Comparison of ENCODE assay signal across 27 mouse cellular contexts in genomic region chr11:89017514-89018182, GRCm38 (mm10). TPM values are rescaled to one million over a fixed set of nuclear protein-coding genes. Genes with fewer than 3 reads are reported as not detected.
DNase-seq lines count a peak whose midpoint lies in the region; ATAC-seq and TF ChIP-seq lines count a peak whose summit lies in the region.
"Had no signal": no experiment of that assay in that cellular context is flagged by ENCODE, and none has a peak within 500 bp of the region (broad histone marks: within the 10 kb centered on the region; RNA-seq: fewer than 3 reads in every experiment).

No protein-coding gene starts in this region.

- H3K27me3 ChIP-seq in midbrain, embryonic 11.5 days (ENCODE audit: control insufficient read depth, insufficient read depth, low read length), result no peaks in the 10 kb centered on the region
- H3K27me3 ChIP-seq in midbrain, embryonic 16.5 days (ENCODE audit: control insufficient read depth, insufficient read depth, low read depth, low read length), result no peaks in the 10 kb centered on the region
- H3K27me3 ChIP-seq in liver, embryonic 14.5 days (ENCODE audit: control insufficient read depth, insufficient read depth, low read length), result no peaks in the 10 kb centered on the region
- H3K27me3 ChIP-seq in lung, postnatal 0 days (replicated peaks; ENCODE audit: insufficient read depth, low read length), result no peaks in the 10 kb centered on the region
- H3K27me3 ChIP-seq: embryonic facial prominence, embryonic 15.5 days; forebrain, embryonic 12.5 days; heart, embryonic 13.5 days; intestine, embryonic 15.5 days; limb, embryonic 13.5 days; lung, embryonic 15.5 days; midbrain, embryonic 15.5 days; neural tube, embryonic 15.5 days had no signal

- no peak overlapping the region for H3K4me3 ChIP-seq in midbrain, embryonic 11.5 days (ENCODE audit: low read depth, low read length)
- no peak overlapping the region for H3K4me3 ChIP-seq in midbrain, embryonic 16.5 days (ENCODE audit: low read depth, low read length)
- peak overlapping the region in 1 of 2 experiments; percentile 3; a peak in 1 of 4 replicates for H3K4me3 ChIP-seq in liver, embryonic 14.5 days (ENCODE audit: insufficient read depth in 1 of 2, low read depth in 2 of 2, low read length in 2 of 2)
- no peak overlapping the region for H3K4me3 ChIP-seq in lung, postnatal 0 days (ENCODE audit: low read depth, low read length)
- H3K4me3 ChIP-seq: embryonic facial prominence, embryonic 15.5 days; forebrain, embryonic 12.5 days; heart, embryonic 13.5 days; intestine, embryonic 15.5 days; limb, embryonic 13.5 days; lung, embryonic 15.5 days; midbrain, embryonic 15.5 days; neural tube, embryonic 15.5 days had no signal

- peak; percentile 0 for DNase-seq in midbrain, embryonic 11.5 days (ENCODE audit: low spot score, missing footprints)
- DNase-seq in liver, embryonic 14.5 days (ENCODE audit: low read depth in 3 of 3, low spot score in 3 of 3), result peak; percentile 69 to 75 (median 71)
- no peak for DNase-seq in lung, postnatal 0 days (ENCODE audit: low spot score)
- DNase-seq in urinary bladder, adult 2 months (ENCODE audit: low spot score), result no peak
- no peak for DNase-seq in layer of hippocampus, adult 8-10 months (ENCODE audit: low spot score in 2 of 2)
- DNase-seq: cerebellum, postnatal 25 days; gastrocnemius, postnatal 10 days; heart, adult 11 months; kidney, postnatal 4 days; spleen, adult 18-20 months had no signal

- TF ChIP-seq CTCF in liver, embryonic 14.5 days (IDR thresholded peaks at IDR 0.05; ENCODE audit: low read depth), result no peak
- no peak for TF ChIP-seq CTCF in lung, postnatal 0 days (IDR thresholded peaks at IDR 0.05)

- H3K9ac ChIP-seq in midbrain, embryonic 11.5 days (ENCODE audit: low read length), result no peak overlapping the region
- no peak overlapping the region for H3K9ac ChIP-seq in midbrain, embryonic 16.5 days (ENCODE audit: low read depth, low read length)
- peak overlapping the region; percentile 34 for H3K9ac ChIP-seq in liver, embryonic 14.5 days (replicated peaks)
- no peak overlapping the region for H3K9ac ChIP-seq in lung, postnatal 0 days (replicated peaks; ENCODE audit: low read depth)
- H3K9ac ChIP-seq: embryonic facial prominence, embryonic 15.5 days; forebrain, embryonic 12.5 days; heart, embryonic 13.5 days; hindbrain, embryonic 14.5 days; intestine, embryonic 15.5 days; limb, embryonic 13.5 days; lung, embryonic 15.5 days; midbrain, embryonic 15.5 days; neural tube, embryonic 15.5 days had no signal

- no peak overlapping the region for H3K4me2 ChIP-seq in midbrain, embryonic 11.5 days
- no peak overlapping the region for H3K4me2 ChIP-seq in midbrain, embryonic 16.5 days (ENCODE audit: low read length)
- peak overlapping the region; percentile 57 for H3K4me2 ChIP-seq in liver, embryonic 14.5 days (ENCODE audit: low read depth)
- H3K4me2 ChIP-seq in lung, postnatal 0 days (replicated peaks; ENCODE audit: low read depth, low read length), result no peak overlapping the region
- H3K4me2 ChIP-seq: embryonic facial prominence, embryonic 15.5 days; forebrain, embryonic 12.5 days; heart, embryonic 13.5 days; hindbrain, embryonic 14.5 days; intestine, embryonic 15.5 days; limb, embryonic 13.5 days; lung, embryonic 15.5 days; midbrain, embryonic 15.5 days; neural tube, embryonic 15.5 days had no signal

- no peak for ATAC-seq in midbrain, embryonic 11.5 days (ENCODE audit: low FRiP score)
- ATAC-seq in midbrain, embryonic 16.5 days, result no peak
- peak; percentile 91 for ATAC-seq in erythroblast, adult 5-6 weeks (replicated peaks; ENCODE audit: low FRiP score, poor library complexity, severe bottlenecking)
- ATAC-seq in liver, embryonic 14.5 days (ENCODE audit: insufficient read depth), result peak; percentile 91
- ATAC-seq in lung, postnatal 0 days, result no peak
- ATAC-seq: intestine, embryonic 15.5 days; midbrain, embryonic 15.5 days had no signal

- no peak overlapping the region for H3K27ac ChIP-seq in midbrain, embryonic 11.5 days (ENCODE audit: low read depth, low read length)
- no peak overlapping the region for H3K27ac ChIP-seq in midbrain, embryonic 16.5 days (ENCODE audit: low read length)
- peak overlapping the region; percentile 43 for H3K27ac ChIP-seq in liver, embryonic 14.5 days
- no peak overlapping the region for H3K27ac ChIP-seq in lung, postnatal 0 days (ENCODE audit: low read length)
- H3K27ac ChIP-seq: embryonic facial prominence, embryonic 15.5 days; forebrain, embryonic 12.5 days; heart, embryonic 13.5 days; hindbrain, embryonic 14.5 days; intestine, embryonic 15.5 days; limb, embryonic 13.5 days; lung, embryonic 15.5 days; midbrain, embryonic 15.5 days; neural tube, embryonic 15.5 days had no signal

- H3K4me1 ChIP-seq in midbrain, embryonic 11.5 days (ENCODE audit: control insufficient read depth, insufficient read depth, low read length), result no peaks in the 10 kb centered on the region
- H3K4me1 ChIP-seq in midbrain, embryonic 16.5 days (ENCODE audit: control insufficient read depth, insufficient read depth, low read length), result no peaks in the 10 kb centered on the region
- H3K4me1 ChIP-seq in liver, embryonic 14.5 days (replicated peaks; ENCODE audit: control insufficient read depth in 2 of 2, insufficient read depth in 2 of 2, low read length in 1 of 2), result peaks cover 40 to 51% of the 10 kb centered on the region in 2 experiments
- no peaks in the 10 kb centered on the region; the same call in 1 of the 2 replicates for H3K4me1 ChIP-seq in lung, postnatal 0 days (ENCODE audit: insufficient read depth, low read depth, low read length)
- H3K4me1 ChIP-seq: embryonic facial prominence, embryonic 15.5 days; forebrain, embryonic 12.5 days; limb, embryonic 13.5 days; lung, embryonic 15.5 days; midbrain, embryonic 15.5 days; neural tube, embryonic 15.5 days had no signal

- WGBS in midbrain, embryonic 11.5 days, result 91% methylated on average over 9 of the region's 9 CpGs
- 91% methylated on average over 9 of the region's 9 CpGs for WGBS in midbrain, embryonic 16.5 days
- 28% methylated on average over 9 of the region's 9 CpGs for WGBS in liver, embryonic 14.5 days (ENCODE audit: insufficient replicate concordance)
- 79% methylated on average over 9 of the region's 9 CpGs for WGBS in lung, postnatal 0 days

- no peaks in the 10 kb centered on the region for H3K9me3 ChIP-seq in midbrain, embryonic 11.5 days (ENCODE audit: control insufficient read depth, low read length)
- H3K9me3 ChIP-seq in midbrain, embryonic 16.5 days (replicated peaks; ENCODE audit: control insufficient read depth, low read length, poor library complexity, severe bottlenecking), result no peaks in the 10 kb centered on the region
- H3K9me3 ChIP-seq in liver, embryonic 14.5 days (ENCODE audit: control insufficient read depth, low read length), result no peaks in the 10 kb centered on the region
- H3K9me3 ChIP-seq in lung, postnatal 0 days (ENCODE audit: low read length), result no peaks in the 10 kb centered on the region
- H3K9me3 ChIP-seq: embryonic facial prominence, embryonic 15.5 days; forebrain, embryonic 12.5 days; heart, embryonic 13.5 days; intestine, embryonic 15.5 days; limb, embryonic 13.5 days; lung, embryonic 15.5 days; midbrain, embryonic 15.5 days; neural tube, embryonic 15.5 days had no signal

- peak; percentile 88 for TF ChIP-seq EP300 in liver, embryonic 14.5 days (IDR thresholded peaks at IDR 0.05; ENCODE audit: low read depth)
- no peak for TF ChIP-seq EP300 in lung, postnatal 0 days (IDR thresholded peaks at IDR 0.05)

- no peaks in the 10 kb centered on the region for H3K36me3 ChIP-seq in midbrain, embryonic 11.5 days (ENCODE audit: control insufficient read depth, insufficient read depth, low read length)
- no peaks in the 10 kb centered on the region for H3K36me3 ChIP-seq in midbrain, embryonic 16.5 days (ENCODE audit: control insufficient read depth, insufficient read depth, low read length)
- peaks cover 63% of the 10 kb centered on the region for H3K36me3 ChIP-seq in liver, embryonic 14.5 days (replicated peaks; ENCODE audit: control insufficient read depth, insufficient read depth, low read depth)
- peaks cover 33% of the 10 kb centered on the region for H3K36me3 ChIP-seq in lung, postnatal 0 days (ENCODE audit: insufficient read depth, low read length)
- H3K36me3 ChIP-seq: forebrain, embryonic 12.5 days; limb, embryonic 13.5 days; midbrain, embryonic 15.5 days; neural tube, embryonic 15.5 days had no signal

RNA-seq across cellular contexts. Expression of gene Trim25, which starts 18.5 kb away (rescaled TPM):
- polyA plus RNA-seq in midbrain, embryonic 11.5 days (2014; fragmentation: Nextera tagmentation; extraction: Ambion mirVana), result 2.9 TPM in 2 replicates
- 3.5 and 3.8 TPM in 2 replicates for polyA plus RNA-seq in midbrain, embryonic 16.5 days (2015; fragmentation: Nextera tagmentation; extraction: Ambion mirVana)
- 19.8 and 24.2 TPM in 2 replicates for total RNA-seq in erythroblast, adult 5-6 weeks (2015; ENCODE audit: low replicate concordance)
- 16.4 and 20.5 TPM in 2 replicates for total RNA-seq in erythroblast, adult 5-6 weeks (2017; ENCODE audit: low replicate concordance)
- 7.4 and 9.5 TPM in 2 replicates for polyA plus RNA-seq in liver, embryonic 14.5 days (2012; rRNA removed)
- polyA plus RNA-seq in liver, embryonic 14.5 days (2014; fragmentation: Nextera tagmentation; extraction: Ambion mirVana), result 10.8 and 11.0 TPM in 2 replicates
- 23.5 and 24.3 TPM in 2 replicates for polyA plus RNA-seq in lung, postnatal 0 days (2015; fragmentation: Nextera tagmentation; extraction: Ambion mirVana)
- polyA plus RNA-seq in urinary bladder, adult 2 months (2012; rRNA removed), result 12.9 and 18.2 TPM in 2 replicates
- total RNA-seq in layer of hippocampus, adult 8-10 months (2022), result 1 to 10 TPM; 3.3 to 7.3 (median 4.7) TPM

RNA-seq across cellular contexts. Expression of gene Coil, which starts 47.6 kb away (rescaled TPM):
- 24.2 and 24.5 TPM in 2 replicates for polyA plus RNA-seq in midbrain, embryonic 11.5 days (2014; fragmentation: Nextera tagmentation; extraction: Ambion mirVana)
- 30.4 and 31.0 TPM in 2 replicates for polyA plus RNA-seq in midbrain, embryonic 16.5 days (2015; fragmentation: Nextera tagmentation; extraction: Ambion mirVana)
- 1.3 and 2.7 TPM in 2 replicates for total RNA-seq in erythroblast, adult 5-6 weeks (2015; ENCODE audit: low replicate concordance)
- total RNA-seq in erythroblast, adult 5-6 weeks (2017; ENCODE audit: low replicate concordance), result 1.3 and 6.3 TPM in 2 replicates
- polyA plus RNA-seq in liver, embryonic 14.5 days (2012; rRNA removed), result 2.7 and 4.0 TPM in 2 replicates
- 2.6 and 2.8 TPM in 2 replicates for polyA plus RNA-seq in liver, embryonic 14.5 days (2014; fragmentation: Nextera tagmentation; extraction: Ambion mirVana)
- polyA plus RNA-seq in lung, postnatal 0 days (2015; fragmentation: Nextera tagmentation; extraction: Ambion mirVana), result 5.6 and 5.8 TPM in 2 replicates
- 9.7 and 10.9 TPM in 2 replicates for polyA plus RNA-seq in urinary bladder, adult 2 months (2012; rRNA removed)
- 10 to 100 TPM; 17.6 to 22.5 (median 19.0) TPM for total RNA-seq in layer of hippocampus, adult 8-10 months (2022)

RNA-seq across cellular contexts. Expression of gene Dgke, which starts 49.0 kb away (rescaled TPM):
- 4.1 and 4.6 TPM in 2 replicates for polyA plus RNA-seq in midbrain, embryonic 11.5 days (2014; fragmentation: Nextera tagmentation; extraction: Ambion mirVana)
- 18.2 and 19.1 TPM in 2 replicates for polyA plus RNA-seq in midbrain, embryonic 16.5 days (2015; fragmentation: Nextera tagmentation; extraction: Ambion mirVana)
- total RNA-seq in erythroblast, adult 5-6 weeks (2015; ENCODE audit: low replicate concordance), result not detected in 2 replicates
- total RNA-seq in erythroblast, adult 5-6 weeks (2017; ENCODE audit: low replicate concordance), result 0.70 and 1.8 TPM in 2 replicates
- polyA plus RNA-seq in liver, embryonic 14.5 days (2012; rRNA removed), result 0.55 and 0.63 TPM in 2 replicates
- polyA plus RNA-seq in liver, embryonic 14.5 days (2014; fragmentation: Nextera tagmentation; extraction: Ambion mirVana), result 0.37 and 0.39 TPM in 2 replicates
- 3.4 and 3.6 TPM in 2 replicates for polyA plus RNA-seq in lung, postnatal 0 days (2015; fragmentation: Nextera tagmentation; extraction: Ambion mirVana)
- 5.7 and 6.4 TPM in 2 replicates for polyA plus RNA-seq in urinary bladder, adult 2 months (2012; rRNA removed)
- 10 to 100 TPM; 45.9 to 51.3 (median 47.0) TPM for total RNA-seq in layer of hippocampus, adult 8-10 months (2022)

RNA-seq across cellular contexts. Expression of gene Elobl, which starts 50.9 kb away (rescaled TPM):
- polyA plus RNA-seq in midbrain, embryonic 11.5 days (2014; fragmentation: Nextera tagmentation; extraction: Ambion mirVana), result not detected in 2 replicates
- polyA plus RNA-seq in midbrain, embryonic 16.5 days (2015; fragmentation: Nextera tagmentation; extraction: Ambion mirVana), result not detected in 2 replicates
- total RNA-seq in erythroblast, adult 5-6 weeks (2015; ENCODE audit: low replicate concordance), result not detected in 2 replicates
- total RNA-seq in erythroblast, adult 5-6 weeks (2017; ENCODE audit: low replicate concordance), result not detected in 2 replicates
- not detected in 2 replicates for polyA plus RNA-seq in liver, embryonic 14.5 days (2012; rRNA removed)
- polyA plus RNA-seq in liver, embryonic 14.5 days (2014; fragmentation: Nextera tagmentation; extraction: Ambion mirVana), result not detected in 2 replicates
- not detected in 2 replicates for polyA plus RNA-seq in lung, postnatal 0 days (2015; fragmentation: Nextera tagmentation; extraction: Ambion mirVana)
- polyA plus RNA-seq in urinary bladder, adult 2 months (2012; rRNA removed), result not detected in 2 replicates
- total RNA-seq in layer of hippocampus, adult 8-10 months (2022), result not detected
- total RNA-seq: adrenal gland, postnatal 4 days; gastrocnemius, postnatal 10 days; heart, postnatal 25 days; layer of hippocampus, postnatal 10 days; left cerebral cortex, postnatal 14 days had no signal
- polyA plus RNA-seq: embryonic facial prominence, embryonic 15.5 days; forebrain, embryonic 12.5 days; heart, embryonic 13.5 days; hindbrain, embryonic 14.5 days; intestine, embryonic 15.5 days; kidney, embryonic 14.5 days; limb, embryonic 13.5 days; lung, embryonic 15.5 days; midbrain, embryonic 15.5 days; neural tube, embryonic 15.5 days; stomach, embryonic 16.5 days had no signal

RNA-seq across cellular contexts. Expression of gene Gm525, which starts 56.0 kb away (rescaled TPM):
- not detected in 2 replicates for polyA plus RNA-seq in midbrain, embryonic 11.5 days (2014; fragmentation: Nextera tagmentation; extraction: Ambion mirVana)
- not detected in 2 replicates for polyA plus RNA-seq in midbrain, embryonic 16.5 days (2015; fragmentation: Nextera tagmentation; extraction: Ambion mirVana)
- total RNA-seq in erythroblast, adult 5-6 weeks (2015; ENCODE audit: low replicate concordance), result not detected in 2 replicates
- total RNA-seq in erythroblast, adult 5-6 weeks (2017; ENCODE audit: low replicate concordance), result not detected in 2 replicates
- not detected in 2 replicates for polyA plus RNA-seq in liver, embryonic 14.5 days (2012; rRNA removed)
- polyA plus RNA-seq in liver, embryonic 14.5 days (2014; fragmentation: Nextera tagmentation; extraction: Ambion mirVana), result not detected in 2 replicates
- polyA plus RNA-seq in lung, postnatal 0 days (2015; fragmentation: Nextera tagmentation; extraction: Ambion mirVana), result 0.25 and 0.27 TPM in 2 replicates
- 0.18 and 0.72 TPM in 2 replicates for polyA plus RNA-seq in urinary bladder, adult 2 months (2012; rRNA removed)
- total RNA-seq in layer of hippocampus, adult 8-10 months (2022), result not detected
- total RNA-seq: gastrocnemius, postnatal 10 days; heart, postnatal 25 days; layer of hippocampus, postnatal 10 days; left cerebral cortex, postnatal 14 days had no signal
- polyA plus RNA-seq: forebrain, embryonic 12.5 days; heart, embryonic 13.5 days; hindbrain, embryonic 14.5 days; kidney, embryonic 14.5 days; midbrain, embryonic 15.5 days; neural tube, embryonic 15.5 days had no signal

Comparison
In these comparisons a context has a peak if more than half of its experiments do, and no peak if none do; other contexts are left out.
1. ATAC-seq: peak in erythroblast, adult 5-6 weeks (single experiment) and liver, embryonic 14.5 days (single experiment); none in midbrain, embryonic 11.5 days (single experiment), midbrain, embryonic 16.5 days (single experiment) and lung, postnatal 0 days (single experiment).
2. DNase-seq: peak in midbrain, embryonic 11.5 days (single experiment) and liver, embryonic 14.5 days (3 of 3); none in lung, postnatal 0 days (single experiment), urinary bladder, adult 2 months (single experiment) and layer of hippocampus, adult 8-10 months (0 of 2).